Comparison of ENCODE assay signal across 8 mouse cellular contexts in the genomic region with DNA sequence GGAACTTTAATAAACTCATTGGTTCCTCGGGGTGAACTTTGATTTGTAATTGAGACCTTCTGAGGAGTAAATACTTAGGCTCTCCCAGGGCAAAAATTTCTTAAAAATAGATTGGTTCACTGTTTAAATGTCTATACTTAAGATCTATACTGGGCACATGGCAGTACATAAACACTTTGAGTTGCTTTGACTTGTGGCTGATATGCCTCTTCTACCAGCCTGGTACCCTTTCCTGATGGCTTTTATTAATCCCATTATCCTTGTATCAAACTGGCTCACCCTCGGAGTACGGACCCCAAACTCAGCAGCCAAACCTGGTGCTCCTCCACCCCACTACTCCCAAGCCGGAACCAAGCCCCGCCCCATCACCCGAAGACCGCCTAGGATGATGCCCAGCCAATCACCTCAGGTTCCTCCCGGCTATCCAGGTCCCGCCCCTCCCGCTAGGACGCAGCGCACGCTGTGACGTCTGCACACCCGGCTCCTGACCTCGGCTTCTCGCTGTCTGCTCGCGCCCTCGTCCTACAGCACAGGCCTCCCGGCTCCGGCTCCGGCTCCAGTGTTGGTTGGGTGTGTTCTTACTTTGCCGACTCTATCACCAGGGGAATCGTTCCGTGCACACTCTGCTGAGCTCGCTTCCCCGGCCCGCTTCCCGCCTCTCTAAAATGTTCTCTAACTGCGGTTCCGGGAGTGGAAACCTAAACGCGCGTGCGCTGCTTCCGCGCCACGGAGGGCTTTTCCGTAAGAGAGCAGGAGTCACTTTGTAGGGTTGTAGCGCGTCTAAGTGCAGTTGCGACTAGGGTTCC. TPM values are rescaled to one million over a fixed set of nuclear protein-coding genes. Genes with fewer than 3 reads are reported as not detected.
A peak's percentile ranks its signal among the peaks of the same experiment; 100 is the strongest.
DNase-seq lines count a peak whose midpoint lies in the region; ATAC-seq lines count a peak whose summit lies in the region.

TSS of gene Tmem14c (plus strand) at position 464 of the 806 bp plus-strand sequence.

- peak within 1 kb of the TSS; percentile 84 for H3K4me2 ChIP-seq in hindbrain, embryonic 11.5 days (replicated peaks; ENCODE audit: low read depth, low read length)

- under 1% methylated on average over 43 of the region's 43 CpGs for WGBS in hindbrain, embryonic 11.5 days

- DNase-seq in Muller cell, postnatal 12 days (ENCODE audit: inconsistent ontology term) = peak; percentile 96
- DNase-seq in cerebellum, adult 9-11 months = peak; percentile 95
- DNase-seq in frontal cortex, adult 2 months (ENCODE audit: extremely low spot score in 1 of 2, low spot score in 1 of 2) = peak; percentile 88 to 96
- DNase-seq in hindbrain, embryonic 11.5 days (ENCODE audit: low spot score) = peak; percentile 93
- peak; percentile 92 to 94 for DNase-seq in layer of hippocampus, postnatal 10 days (ENCODE audit: low spot score in 2 of 2)
- DNase-seq in lung, postnatal 10 days = peak; percentile 98
- DNase-seq in ovary, postnatal 36 days (ENCODE audit: low spot score) = peak; percentile 93
- DNase-seq in thymus, postnatal 25 days = peak; percentile 95

- peaks cover 5% of the 10 kb centered on the region; the same call in 1 of the 2 replicates for H3K36me3 ChIP-seq in hindbrain, embryonic 11.5 days (ENCODE audit: control insufficient read depth, insufficient read depth, low read length)

- H3K27me3 ChIP-seq in hindbrain, embryonic 11.5 days (ENCODE audit: control insufficient read depth, insufficient read depth, low read length) = no peaks in the 10 kb centered on the region

- peak within 1 kb of the TSS; percentile 71; the same call in 1 of the 2 replicates for H3K27ac ChIP-seq in hindbrain, embryonic 11.5 days (ENCODE audit: low read depth, low read length)

- no peaks in the 10 kb centered on the region; the same call in 1 of the 2 replicates for H3K4me1 ChIP-seq in hindbrain, embryonic 11.5 days (replicated peaks; ENCODE audit: control insufficient read depth, insufficient read depth, low read length)

- peak; percentile 99 for ATAC-seq in hindbrain, embryonic 11.5 days (ENCODE audit: low FRiP score)

- H3K4me3 ChIP-seq in hindbrain, embryonic 11.5 days (ENCODE audit: low read depth, low read length) = peak within 1 kb of the TSS; percentile 62

- no peaks in the 10 kb centered on the region for H3K9me3 ChIP-seq in hindbrain, embryonic 11.5 days (ENCODE audit: control insufficient read depth, low read length)

- peak within 1 kb of the TSS; percentile 78 for H3K9ac ChIP-seq in hindbrain, embryonic 11.5 days (ENCODE audit: low read depth, low read length)

RNA-seq across cellular contexts. Expression of gene Tmem14c, which starts in this region (rescaled TPM):
- polyA plus RNA-seq in frontal cortex, adult 2 months (2012; rRNA removed) = 63.4 and 67.9 TPM in 2 replicates
- polyA plus RNA-seq in hindbrain, embryonic 11.5 days (2014; fragmentation: Nextera tagmentation; extraction: Ambion mirVana) = 201 and 205 TPM in 2 replicates
- total RNA-seq in layer of hippocampus, postnatal 10 days (2021) = 10 to 100 TPM; 66.6 to 75.7 TPM

Comparison
In these comparisons a context has a peak if more than half of its experiments do, and no peak if none do; other contexts are left out.
1. Peak in every context shown above with its lines: DNase-seq, ATAC-seq, H3K4me3 ChIP-seq and H3K27ac ChIP-seq.